Mouse (Mus musculus) heart, embryonic 16.5 days (tissue): ENCODE data around the gene Crybb2. TPM values are rescaled to one million over a fixed set of nuclear protein-coding genes. Genes with fewer than 3 reads are reported as not detected.

Source experiments
- ATAC-seq: fragments of 200-750 bp; cut with Nextera tagmentation; replicated peaks from 2 replicates; pipeline ENCODE4 v1.8.0; 2017; ENCODE audit warnings: moderate number of reproducible peaks; ENCODE audit not compliant: insufficient read depth, low FRiP score; ENCODE audit errors: extremely low read depth
- H3K27ac ChIP-seq: fragments of 300-500 bp; sonication (generic); 2 replicates; pipeline ENCODE4 v1.5.1; 2014; ENCODE audit warnings: mild to moderate bottlenecking, low read length, control low read depth, moderate library complexity
- H3K27me3 ChIP-seq: fragments of 300-500 bp; sonication (generic); 2 replicates; pipeline ENCODE4 v1.6.1; 2014; ENCODE audit warnings: low read length, mixed read lengths; ENCODE audit not compliant: control insufficient read depth, insufficient read depth
- H3K36me3 ChIP-seq: fragments of 300-500 bp; sonication (generic); 2 replicates; pipeline ENCODE4 v1.6.1; 2014; ENCODE audit not compliant: control insufficient read depth, insufficient read depth
- H3K4me1 ChIP-seq: fragments of 300-500 bp; sonication (generic); 2 replicates; pipeline ENCODE4 v1.6.1; 2014; ENCODE audit warnings: low read length, mixed read lengths; ENCODE audit not compliant: control insufficient read depth, insufficient read depth
- H3K4me2 ChIP-seq: fragments of 300-500 bp; sonication (generic); 2 replicates; pipeline ENCODE4 v1.6.1; 2014; ENCODE audit warnings: low read depth, mild to moderate bottlenecking, control low read depth, low read length
- H3K4me3 ChIP-seq: fragments of 300-500 bp; sonication (generic); 2 replicates; pipeline ENCODE4 v1.5.1; 2014; ENCODE audit warnings: mild to moderate bottlenecking, control low read depth, low read length
- H3K9ac ChIP-seq: fragments of 300-500 bp; sonication (generic); 2 replicates; pipeline ENCODE4 v1.6.1; 2014; ENCODE audit warnings: low read length, control low read depth
- H3K9me3 ChIP-seq: fragments of 300-500 bp; sonication (generic); replicated peaks from 2 replicates; pipeline ENCODE4 v1.6.1; 2016; ENCODE audit warnings: low read length; ENCODE audit not compliant: control insufficient read depth
- WGBS: fragments of 180-500 bp; shearing (Covaris S2); extraction: QIAGEN DNeasy Blood & Tissue Kit; methylation state at CpG from one replicate; pipeline ENCODE4 v1.1.7; 2014; 5-methylcytosine and 5-hydroxymethylcytosine counted together
- polyA plus RNA-seq: library from polyadenylated mRNA; unstranded; fragments of >200 nt; fragmentation: Nextera tagmentation; extraction: Ambion mirVana; gene quantifications from 2 replicates; pipeline ENCODE4 v1.2.1, GENCODE M21; 2015

Crybb2 gene
- polyA plus RNA-seq, 1 experiment from 2014 or later: not detected

DNA sequence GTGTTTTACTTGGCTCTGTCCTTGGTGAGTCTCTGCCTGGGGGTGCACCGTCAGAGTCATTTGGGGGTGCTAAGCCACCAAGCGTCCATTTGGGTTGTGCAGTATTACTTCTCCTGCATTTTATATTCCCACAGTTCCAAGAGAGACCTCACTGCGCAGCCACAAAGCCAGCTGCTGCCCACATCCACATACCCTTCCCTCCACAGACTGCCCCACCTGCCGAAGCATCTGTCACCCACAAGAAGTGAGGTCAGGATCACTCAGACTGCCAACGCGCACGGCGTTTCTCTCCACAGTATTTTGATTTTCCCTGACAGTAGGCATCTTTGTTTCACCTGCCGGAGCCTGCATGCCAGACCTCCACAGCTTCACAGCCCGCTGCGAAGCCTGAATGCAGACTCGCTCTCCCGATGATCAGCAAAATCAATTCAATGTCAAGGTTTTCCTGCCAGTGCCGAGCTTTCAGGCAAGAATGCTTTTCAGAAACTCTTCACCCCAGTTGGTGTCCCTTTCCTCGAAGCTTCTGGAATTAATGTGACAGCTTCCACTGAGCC is 38.6 kb downstream of the Crybb2 start:
- Histone ChIP-seq H3K4me3 (no peak overlapping the region), H3K27ac (no peak overlapping the region), H3K4me2 (no peak overlapping the region), H3K9me3 (no peaks in the 10 kb centered on the region), H3K4me1 (peaks cover 19% of the 10 kb centered on the region), H3K9ac (no peak overlapping the region), H3K27me3 (no peaks in the 10 kb centered on the region), H3K36me3 (no peaks in the 10 kb centered on the region)
- no peak for ATAC-seq
- WGBS: 70% methylated on average over 15 of the region's 15 CpGs

- no peaks in the 10 kb centered on the region for H3K36me3 ChIP-seq
- H3K9ac ChIP-seq: no peak overlapping the region
- no peaks in the 10 kb centered on the region for H3K27me3 ChIP-seq
- H3K4me2 ChIP-seq: no peak overlapping the region
- no peaks in the 10 kb centered on the region for H3K9me3 ChIP-seq
- H3K4me1 ChIP-seq: peaks cover 9% of the 10 kb centered on the region
- 56% methylated on average over 3 of the region's 3 CpGs for WGBS
- no peak for ATAC-seq
- H3K27ac ChIP-seq: no peak overlapping the region
- no peak overlapping the region for H3K4me3 ChIP-seq
These were observed 39.8 kb downstream of the Crybb2 start for GRCm38 (mm10) chr5:113030082-113030481.

GRCm38 (mm10) chr5:113026706-113027105 is 43.2 kb downstream of the Crybb2 start:
- WGBS: 80% methylated on average over 5 of the region's 5 CpGs
- ATAC-seq: no peak

GRCm38 (mm10) chr5:113024154-113024764 is 45.7 kb downstream of the Crybb2 start:
- Histone ChIP-seq H3K9ac (no peak overlapping the region; the same call in 1 of the 2 replicates), H3K9me3 (no peaks in the 10 kb centered on the region), H3K4me1 (peaks cover 8% of the 10 kb centered on the region), H3K27ac (peak overlapping the region; percentile 28; the same call in 1 of the 2 replicates), H3K4me2 (peak overlapping the region; percentile 45), H3K4me3 (no peak overlapping the region), H3K27me3 (no peaks in the 10 kb centered on the region), H3K36me3 (no peaks in the 10 kb centered on the region)
- peak; percentile 32 for ATAC-seq
- WGBS: 32% methylated on average over 18 of the region's 18 CpGs

More at GRCm38 (mm10) chr5:113026706-113027105, 43.2 kb downstream of the Crybb2 start:
- H3K9me3 ChIP-seq: no peaks in the 10 kb centered on the region
- H3K4me1 ChIP-seq: peaks cover 8% of the 10 kb centered on the region
- no peaks in the 10 kb centered on the region for H3K27me3 ChIP-seq
- H3K4me3 ChIP-seq: no peak overlapping the region
- H3K4me2 ChIP-seq: no peak overlapping the region
- H3K36me3 ChIP-seq: no peaks in the 10 kb centered on the region
- no peak overlapping the region for H3K9ac ChIP-seq
- no peak overlapping the region for H3K27ac ChIP-seq

DNA sequence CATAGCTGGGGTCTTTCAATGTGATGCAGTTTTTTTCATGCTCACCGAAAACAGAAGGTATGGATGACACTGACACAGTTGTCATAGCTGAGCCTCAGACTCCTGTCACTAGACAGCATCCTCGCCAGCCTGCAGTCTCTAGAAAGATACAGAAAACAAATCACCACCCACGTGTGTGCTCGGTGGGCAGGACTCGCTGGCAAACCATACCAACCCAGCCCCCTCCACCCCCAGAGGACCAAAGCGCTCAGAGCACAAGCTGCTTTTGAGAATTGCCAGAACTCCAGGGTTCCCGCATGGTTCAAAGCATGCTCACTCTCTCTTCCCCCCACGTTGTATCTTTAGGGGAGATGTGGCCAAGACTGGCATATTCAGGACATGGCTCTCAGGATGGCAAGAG is 51.7 kb downstream of the Crybb2 start:
- peak overlapping the region; percentile 6; the same call in 1 of the 2 replicates for H3K4me2 ChIP-seq
- WGBS: 32% methylated on average over 8 of the region's 8 CpGs
- no peak overlapping the region for H3K4me3 ChIP-seq
- H3K9me3 ChIP-seq: no peaks in the 10 kb centered on the region
- no peak for ATAC-seq
- H3K36me3 ChIP-seq: no peaks in the 10 kb centered on the region
- no peak overlapping the region for H3K9ac ChIP-seq
- no peak overlapping the region for H3K27ac ChIP-seq
- no peaks in the 10 kb centered on the region for H3K27me3 ChIP-seq
- H3K4me1 ChIP-seq: peaks cover 21% of the 10 kb centered on the region

- Histone ChIP-seq H3K9ac (no peak overlapping the region), H3K9me3 (no peaks in the 10 kb centered on the region), H3K27ac (no peak overlapping the region), H3K36me3 (no peaks in the 10 kb centered on the region), H3K4me1 (peaks cover 21% of the 10 kb centered on the region), H3K4me2 (no peak overlapping the region), H3K27me3 (no peaks in the 10 kb centered on the region), H3K4me3 (no peak overlapping the region)
- WGBS: 88% methylated on average over 1 of the region's 1 CpGs
- no peak for ATAC-seq
These were observed 52.9 kb downstream of the Crybb2 start for GRCm38 (mm10) chr5:113017004-113017403.

DNA sequence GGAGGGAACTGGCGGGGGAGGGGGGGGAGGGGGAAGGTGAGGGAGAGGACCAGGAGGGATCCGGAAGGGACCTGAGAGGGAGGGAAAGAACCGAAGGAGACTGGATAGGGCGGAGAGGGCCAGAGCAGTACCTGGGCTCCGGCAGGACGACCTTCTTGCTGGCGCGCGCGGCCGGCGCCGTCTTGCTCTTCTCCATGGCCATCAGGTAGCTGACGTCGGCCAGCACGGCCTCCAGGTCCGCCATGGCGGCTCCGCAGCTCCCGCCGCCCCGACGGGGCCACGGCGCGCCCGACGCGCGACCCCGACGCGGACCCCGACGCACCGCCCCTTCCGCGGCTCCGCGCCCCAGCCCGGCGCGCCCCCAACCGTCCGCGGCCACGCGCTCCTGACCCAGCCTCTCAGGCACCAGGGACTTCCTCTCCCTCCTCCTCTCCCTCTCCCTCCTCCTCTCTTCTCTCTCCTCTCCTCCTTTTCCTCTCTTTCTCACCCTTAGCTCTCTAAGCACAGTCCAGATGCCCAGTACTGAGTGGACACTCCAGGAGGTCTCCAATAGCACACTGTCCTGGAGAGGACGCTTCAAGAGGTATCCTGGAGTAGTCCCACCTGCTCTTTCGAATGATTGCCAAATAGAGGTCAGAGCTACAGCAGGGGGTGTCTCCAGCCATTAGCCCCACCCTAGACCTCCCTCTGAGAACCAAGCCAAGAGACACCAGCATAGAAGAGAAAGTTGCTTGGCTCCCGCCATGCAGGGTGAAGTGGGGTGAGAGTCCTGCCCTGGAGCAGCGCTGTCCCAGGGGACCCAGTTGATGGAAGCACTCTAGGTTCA is 54.5 kb downstream of the Crybb2 start, which contains the start of gene Grk3:
Grk3 (minus strand) TSS at position 556 of the 826 bp plus-strand sequence.
- 4% methylated on average over 30 of the region's 52 CpGs for WGBS
- H3K4me2 ChIP-seq: peak within 1 kb of the TSS; percentile 78
- no peaks in the 10 kb centered on the region for H3K9me3 ChIP-seq
- H3K9ac ChIP-seq: peak within 1 kb of the TSS; percentile 81
- H3K4me3 ChIP-seq: peak within 1 kb of the TSS; percentile 67
- no peaks in the 10 kb centered on the region for H3K36me3 ChIP-seq
- H3K4me1 ChIP-seq: peaks cover 23% of the 10 kb centered on the region
- H3K27ac ChIP-seq: peak within 1 kb of the TSS; percentile 84
- no peaks in the 10 kb centered on the region for H3K27me3 ChIP-seq
- ATAC-seq: peak; percentile 90

- peak overlapping the region; percentile 67 for H3K4me3 ChIP-seq
- peak overlapping the region; percentile 81 for H3K9ac ChIP-seq
- peak overlapping the region; percentile 78 for H3K4me2 ChIP-seq
- peaks cover 28% of the 10 kb centered on the region for H3K4me1 ChIP-seq
- H3K27ac ChIP-seq: peak overlapping the region; percentile 84
- no peaks in the 10 kb centered on the region for H3K36me3 ChIP-seq
- H3K27me3 ChIP-seq: no peaks in the 10 kb centered on the region
- H3K9me3 ChIP-seq: no peaks in the 10 kb centered on the region
- ATAC-seq: peak; percentile 39; the same call in 1 of the 2 replicates
- 1% methylated on average over 14 of the region's 14 CpGs for WGBS
These were observed 55.1 kb downstream of the Crybb2 start for GRCm38 (mm10) chr5:113014808-113015235.
